Mouse (Mus musculus): ENCODE measurements at regions not wholly inside any gene's neighbourhood (a gene's known extent, or its start where the extent isn't known, plus 50 kb on each side); places are given as distances from the start of the nearest gene placed in this dataset.
"Not testable (repeated sequence)": the region's sequence is repeated elsewhere in the genome, so short reads cannot be mapped to it uniquely, and the experiment has no call there.

- no peak overlapping the region for H3K4me2 ChIP-seq
- no peak for ATAC-seq (ENCODE audit: insufficient number of reproducible peaks, insufficient read depth, low FRiP score, low TSS enrichment, low read depth)
- H3K9ac ChIP-seq (replicated peaks): no peak overlapping the region
- H3K36me3 ChIP-seq: no peaks in the 10 kb centered on the region
- no peaks in the 10 kb centered on the region for H3K27me3 ChIP-seq
- peaks cover 5% of the 10 kb centered on the region; the same call in 1 of the 2 replicates for H3K9me3 ChIP-seq
- no peak overlapping the region for H3K4me3 ChIP-seq (replicated peaks)
- H3K4me1 ChIP-seq (replicated peaks): no peaks in the 10 kb centered on the region
- no peak overlapping the region for H3K27ac ChIP-seq
- WGBS: 91% methylated on average over 7 of the region's 7 CpGs
Measured at GRCm38 (mm10) chr2:11051621-11052020, 120.3 kb upstream of the Prkcq start.

- 19% methylated on average over 9 of the region's 9 CpGs for WGBS
Measured at GRCm38 (mm10) chr2:11059731-11060425, 112.0 kb upstream of the Prkcq start.

GRCm38 (mm10) chr2:11067384-11067783 is 104.5 kb upstream of the Prkcq start:
- Histone ChIP-seq H3K9me3 (no peaks in the 10 kb centered on the region), H3K4me1 (replicated peaks) (no peaks in the 10 kb centered on the region), H3K9ac (replicated peaks) (no peak overlapping the region), H3K36me3 (no peaks in the 10 kb centered on the region), H3K4me3 (replicated peaks) (no peak overlapping the region), H3K27ac (no peak overlapping the region), H3K4me2 (no peak overlapping the region), H3K27me3 (no peaks in the 10 kb centered on the region)
- no peak for ATAC-seq (ENCODE audit: insufficient number of reproducible peaks, insufficient read depth, low FRiP score, low TSS enrichment, low read depth)
- 84% methylated on average over 4 of the region's 4 CpGs for WGBS

More at GRCm38 (mm10) chr2:11059731-11060425, 112.0 kb upstream of the Prkcq start:
- no peaks in the 10 kb centered on the region for H3K27me3 ChIP-seq
- H3K27ac ChIP-seq: no peak overlapping the region
- no peaks in the 10 kb centered on the region for H3K36me3 ChIP-seq
- no peak overlapping the region for H3K4me3 ChIP-seq (replicated peaks)
- H3K9me3 ChIP-seq: no peaks in the 10 kb centered on the region
- no peak overlapping the region for H3K9ac ChIP-seq (replicated peaks)
- H3K4me2 ChIP-seq: no peak overlapping the region
- 0 out of 2 replicates have a peak, but pooled peaks have one; percentile 75 for ATAC-seq (ENCODE audit: insufficient number of reproducible peaks, insufficient read depth, low FRiP score, low TSS enrichment, low read depth)
- H3K4me1 ChIP-seq (replicated peaks): no peaks in the 10 kb centered on the region

- no peak overlapping the region for H3K27ac ChIP-seq
- no peak for ATAC-seq (ENCODE audit: insufficient number of reproducible peaks, insufficient read depth, low FRiP score, low TSS enrichment, low read depth)
- no peaks in the 10 kb centered on the region for H3K4me1 ChIP-seq (replicated peaks)
- H3K9me3 ChIP-seq: no peaks in the 10 kb centered on the region
- H3K27me3 ChIP-seq: no peaks in the 10 kb centered on the region
- no peak overlapping the region for H3K9ac ChIP-seq (replicated peaks)
- H3K36me3 ChIP-seq: no peaks in the 10 kb centered on the region
- H3K4me3 ChIP-seq (replicated peaks): no peak overlapping the region
- 90% methylated on average over 3 of the region's 3 CpGs for WGBS
- H3K4me2 ChIP-seq: no peak overlapping the region
Measured at GRCm38 (mm10) chr2:11083536-11083935, 88.4 kb upstream of the Prkcq start.

GRCm38 (mm10) chr2:11086996-11087395 is 84.9 kb upstream of the Prkcq start:
- 32% methylated on average over 1 of the region's 1 CpGs for WGBS
- no peak overlapping the region for H3K27ac ChIP-seq
- ATAC-seq (ENCODE audit: insufficient number of reproducible peaks, insufficient read depth, low FRiP score, low TSS enrichment, low read depth): no peak
- H3K4me2 ChIP-seq: no peak overlapping the region
- H3K27me3 ChIP-seq: no peaks in the 10 kb centered on the region
- H3K4me3 ChIP-seq (replicated peaks): no peak overlapping the region
- H3K36me3 ChIP-seq: no peaks in the 10 kb centered on the region
- no peaks in the 10 kb centered on the region for H3K9me3 ChIP-seq
- H3K4me1 ChIP-seq (replicated peaks): no peaks in the 10 kb centered on the region
- H3K9ac ChIP-seq (replicated peaks): no peak overlapping the region

GRCm38 (mm10) chr2:11099834-11100622 is 71.9 kb upstream of the Prkcq start:
- H3K27ac ChIP-seq; H3K4me1 ChIP-seq (replicated peaks); ATAC-seq (ENCODE audit: insufficient number of reproducible peaks, insufficient read depth, low FRiP score, low TSS enrichment, low read depth); H3K36me3 ChIP-seq; H3K27me3 ChIP-seq; H3K9me3 ChIP-seq; H3K9ac ChIP-seq (replicated peaks): not testable (repeated sequence)
- H3K4me3 ChIP-seq (replicated peaks): peak overlapping the region; percentile 35
- H3K4me2 ChIP-seq: peak overlapping the region; percentile 53
- 44% methylated on average over 34 of the region's 34 CpGs for whole genome bisulfite sequencing

GRCm38 (mm10) chr2:11113191-11113590 is 58.7 kb upstream of the Prkcq start:
- H3K27me3 ChIP-seq: no peaks in the 10 kb centered on the region
- ATAC-seq (ENCODE audit: insufficient number of reproducible peaks, insufficient read depth, low FRiP score, low TSS enrichment, low read depth): no peak
- no peak overlapping the region for H3K27ac ChIP-seq
- H3K4me3 ChIP-seq (replicated peaks): no peak overlapping the region
- H3K4me1 ChIP-seq (replicated peaks): no peaks in the 10 kb centered on the region
- WGBS: 46% methylated on average over 8 of the region's 8 CpGs
- H3K36me3 ChIP-seq: no peaks in the 10 kb centered on the region
- no peak overlapping the region for H3K9ac ChIP-seq (replicated peaks)
- no peak overlapping the region for H3K4me2 ChIP-seq
- H3K9me3 ChIP-seq: no peaks in the 10 kb centered on the region

GRCm38 (mm10) chr2:11118625-11119024 is 53.3 kb upstream of the Prkcq start:
- 93% methylated on average over 1 of the region's 1 CpGs for WGBS
- no peaks in the 10 kb centered on the region for H3K4me1 ChIP-seq (replicated peaks)
- no peak overlapping the region for H3K4me3 ChIP-seq (replicated peaks)
- no peak overlapping the region for H3K27ac ChIP-seq
- H3K36me3 ChIP-seq: no peaks in the 10 kb centered on the region
- H3K4me2 ChIP-seq: no peak overlapping the region
- ATAC-seq (ENCODE audit: insufficient number of reproducible peaks, insufficient read depth, low FRiP score, low TSS enrichment, low read depth): no peak
- H3K9me3 ChIP-seq: no peaks in the 10 kb centered on the region
- H3K9ac ChIP-seq (replicated peaks): no peak overlapping the region
- H3K27me3 ChIP-seq: no peaks in the 10 kb centered on the region

GRCm38 (mm10) chr2:11119301-11119700 is 52.6 kb upstream of the Prkcq start:
- Histone ChIP-seq H3K4me1 (replicated peaks) (no peaks in the 10 kb centered on the region), H3K4me3 (replicated peaks) (no peak overlapping the region), H3K9me3 (no peaks in the 10 kb centered on the region), H3K36me3 (no peaks in the 10 kb centered on the region), H3K4me2 (no peak overlapping the region), H3K27me3 (no peaks in the 10 kb centered on the region), H3K9ac (replicated peaks) (no peak overlapping the region), H3K27ac (no peak overlapping the region)
- no peak for ATAC-seq (ENCODE audit: insufficient number of reproducible peaks, insufficient read depth, low FRiP score, low TSS enrichment, low read depth)
- 84% methylated on average over 9 of the region's 9 CpGs for WGBS

Measured in limb, embryonic 12.5 days (tissue).